Mouse (Mus musculus) urinary bladder, postnatal 4 days (tissue): ENCODE measurements around the gene Tmem128.

ENCODE experiments used
- DNase-seq, 2 experiments: peaks; one replicate each; pipeline ENCODE4 v3.0.0; 2021 to 2022; ENCODE audit warnings: low spot score in 2 of 2

Gene Tmem128

GRCm38 (mm10) chr5:38277936-38278600 lies 18.1 kb downstream of the Tmem128 start:
- DNase-seq: no peak

DNA sequence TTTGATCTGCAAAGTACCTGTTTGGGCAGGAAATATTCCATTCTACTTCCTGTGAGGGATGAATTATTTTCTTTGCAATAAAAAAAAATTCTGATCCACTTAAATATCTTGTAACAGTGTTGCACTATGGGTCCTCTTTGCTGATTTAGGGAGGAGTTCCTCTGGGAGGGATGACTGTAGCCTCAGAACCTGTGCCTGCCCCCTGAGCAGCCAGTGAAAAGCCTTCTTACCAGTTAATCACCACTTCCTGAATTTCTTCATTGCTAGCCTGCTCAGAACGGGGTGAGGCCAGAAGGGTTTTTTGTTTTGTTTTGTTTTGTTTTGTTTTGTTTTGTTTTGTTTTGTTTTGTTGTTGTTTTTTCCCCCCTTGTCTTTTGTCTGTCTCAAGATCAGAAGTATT lies 20.1 kb downstream of the Tmem128 start:
- DNase-seq: no peak

- DNase-seq: no peak
Measured at GRCm38 (mm10) chr5:38285724-38286123, 25.7 kb downstream of the Tmem128 start.

DNA sequence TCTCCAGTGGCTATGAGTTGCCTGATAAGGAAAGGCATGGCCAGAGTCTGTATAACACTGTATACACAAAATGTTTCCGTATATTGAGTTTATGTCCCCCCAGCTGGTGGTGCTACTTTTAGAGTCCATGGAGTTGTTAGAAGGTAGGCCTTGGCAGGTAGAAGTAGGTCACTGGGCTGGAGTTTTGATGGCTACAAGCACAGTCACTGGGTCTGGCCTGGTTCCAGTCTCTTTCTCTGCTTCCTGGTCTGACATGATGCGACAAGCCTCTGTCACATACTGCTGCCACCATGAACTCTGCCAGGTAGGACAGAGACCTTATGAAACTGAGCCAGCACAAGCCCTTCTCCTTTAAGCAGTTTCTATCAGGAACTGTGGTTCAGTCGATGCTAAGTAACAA lies 28.5 kb downstream of the Tmem128 start:
- no peak for DNase-seq

DNA sequence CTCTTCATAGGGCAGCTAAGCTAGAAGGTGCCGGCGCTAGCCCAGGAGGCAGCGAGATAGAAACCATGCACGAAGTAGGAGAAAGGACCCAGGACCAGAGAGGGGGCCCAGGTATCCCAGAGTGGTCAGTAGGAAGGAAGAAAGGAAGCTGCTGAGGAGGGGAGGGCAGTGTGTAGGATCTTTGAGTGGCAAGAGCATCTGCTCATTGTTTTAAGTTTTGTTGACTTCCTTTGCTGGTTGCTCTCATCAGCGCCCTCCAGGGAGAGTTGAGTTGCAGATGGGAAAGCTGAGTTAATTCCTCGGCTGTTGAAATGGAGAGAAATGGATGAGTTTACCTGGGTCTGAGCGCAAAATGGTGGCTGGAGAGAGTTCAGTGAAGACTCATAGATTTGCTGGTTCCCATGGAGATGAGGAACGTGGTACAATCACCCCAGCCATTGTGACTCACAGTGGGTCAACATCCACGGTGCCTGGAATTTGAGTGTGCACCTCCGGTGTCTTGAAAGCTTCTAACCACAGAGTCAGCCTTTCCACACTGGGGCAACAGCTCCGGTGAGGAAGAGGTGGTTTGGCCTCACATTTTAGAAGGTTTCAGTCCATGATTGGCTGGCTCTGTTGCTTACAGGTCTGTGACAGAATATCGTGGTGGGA lies 41.9 kb downstream of the Tmem128 start:
- no peak for DNase-seq

DNA sequence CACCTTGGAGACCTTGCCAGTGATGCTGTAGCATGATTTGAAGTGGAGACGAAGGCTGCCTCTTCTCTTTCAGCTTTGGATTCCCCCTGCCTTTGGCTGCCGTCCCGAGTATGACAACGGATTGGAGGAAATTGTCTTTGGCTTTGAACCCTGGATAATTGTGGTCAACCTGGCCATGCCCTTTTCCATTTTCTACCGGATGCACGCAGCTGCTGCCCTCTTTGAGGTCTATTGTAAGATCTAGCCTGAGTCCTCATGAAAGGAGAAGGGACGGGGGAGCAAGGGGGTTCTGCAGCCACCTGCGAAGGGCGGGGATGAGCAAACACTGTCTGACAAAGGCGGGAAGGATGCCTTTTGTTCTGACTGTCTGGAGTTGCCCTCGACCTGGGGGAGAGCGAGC lies 42.7 kb downstream of the Tmem128 start:
- DNase-seq: no peak

GRCm38 (mm10) chr5:38305241-38305640 lies 45.3 kb downstream of the Tmem128 start:
- no peak for DNase-seq

DNA sequence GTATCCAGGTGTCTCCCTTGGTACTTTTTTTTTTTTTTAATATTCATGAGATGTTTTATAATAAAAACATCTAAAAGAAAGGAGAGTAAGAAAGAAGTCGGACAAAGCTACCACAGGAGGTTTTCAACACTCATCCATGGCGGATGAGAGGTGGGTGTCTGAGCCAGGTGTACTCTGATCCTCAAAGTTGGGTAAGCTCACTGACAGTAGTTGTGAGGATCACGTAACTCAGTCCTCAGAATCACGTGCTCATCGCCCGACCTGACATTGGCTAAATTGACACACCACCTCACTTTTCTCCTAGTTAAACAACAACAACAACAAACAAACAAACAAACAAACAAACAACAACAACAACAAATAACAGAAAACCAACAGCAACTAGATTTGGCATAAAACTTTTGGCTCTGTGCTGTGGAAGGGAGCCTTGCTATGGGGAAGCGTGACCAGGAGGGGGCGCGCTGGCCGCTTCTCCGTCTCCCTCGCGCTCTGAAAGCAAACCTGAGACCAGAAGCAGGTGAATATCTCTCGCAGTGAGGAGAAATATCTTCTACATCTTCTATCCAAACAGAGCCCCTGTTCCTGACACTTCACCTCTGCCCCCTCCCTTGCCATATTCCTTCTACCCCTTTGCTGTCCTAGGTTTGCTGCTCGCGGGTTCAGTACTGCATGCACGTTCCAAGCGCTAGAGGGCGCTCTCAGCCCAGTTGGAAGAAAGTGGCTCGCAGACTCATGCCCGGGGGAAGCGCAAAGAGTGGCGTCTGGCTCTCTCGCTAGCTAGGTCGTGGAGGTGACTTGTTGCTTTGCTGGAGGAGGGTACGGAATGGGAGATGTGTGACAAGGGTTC lies 47.5 kb downstream of the Tmem128 start:
- DNase-seq: peak; percentile 74 to 88

DNA sequence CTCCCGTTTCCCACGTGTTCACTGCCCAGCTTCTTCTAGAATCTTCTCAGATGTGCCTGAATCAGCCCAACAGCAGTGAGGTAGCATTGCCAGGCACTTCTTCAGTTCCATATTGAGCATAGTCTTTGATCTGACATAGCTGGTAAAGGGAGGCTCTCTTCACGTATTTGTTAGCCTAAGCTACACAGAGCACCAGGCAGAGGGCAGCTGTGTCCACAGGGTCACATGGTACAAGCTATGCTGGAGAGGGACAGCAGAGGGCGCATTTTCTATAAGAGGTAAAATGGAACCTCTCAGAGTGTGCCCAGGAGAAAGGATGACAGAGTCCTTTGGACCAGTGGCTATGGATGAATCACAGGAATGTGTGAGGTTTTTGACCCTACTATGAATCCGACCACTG lies 48.9 kb downstream of the Tmem128 start:
- DNase-seq: no peak

DNA sequence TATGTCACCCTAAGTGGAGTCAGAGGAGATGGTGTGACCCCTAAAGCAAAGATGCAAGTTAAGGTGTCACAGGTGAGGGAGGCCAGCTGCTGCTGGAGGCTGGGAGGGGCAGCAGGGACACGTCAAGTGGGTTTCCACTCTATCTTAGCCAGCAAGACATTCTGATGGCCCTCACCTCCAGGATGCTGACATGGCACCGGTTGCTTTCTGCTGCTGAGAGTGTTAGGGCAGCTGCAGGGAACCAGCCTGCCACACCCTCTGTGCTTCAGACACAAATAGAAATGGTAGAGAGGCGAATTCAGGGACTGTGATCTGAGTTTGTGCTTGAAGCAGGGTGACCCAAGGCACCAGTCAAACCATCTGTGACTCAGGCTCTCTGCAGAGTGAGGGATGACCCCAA lies 49.8 kb downstream of the Tmem128 start:
- DNase-seq: no peak
